Mouse (Mus musculus): ENCODE results near the gene Pelp1. TPM values are rescaled to one million over a fixed set of nuclear protein-coding genes. Genes with fewer than 3 reads are reported as not detected.

Gene Pelp1
- total and polyA plus RNA-seq, 2 experiments from 2014 or later = 30.7 to 31.3 TPM

DNA sequence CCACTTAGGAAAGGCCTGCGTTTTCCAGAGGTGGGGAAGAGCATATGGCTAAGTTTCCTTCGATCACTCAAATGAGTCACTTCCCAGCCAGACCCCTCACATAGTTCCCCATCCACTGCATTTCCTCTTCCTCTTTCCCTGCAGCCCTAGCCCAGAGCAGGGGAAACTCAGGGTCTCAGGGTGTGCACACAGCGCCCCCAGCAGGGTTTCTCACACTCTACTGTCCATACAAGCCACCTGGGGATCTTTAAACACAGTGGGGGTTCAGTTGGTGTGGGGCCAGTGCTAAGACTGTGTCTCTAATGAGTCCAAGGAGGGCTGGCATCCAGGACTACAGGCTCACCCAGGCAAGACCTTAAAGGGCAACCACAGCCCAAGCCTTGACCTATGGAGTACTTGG is 36.9 kb upstream of the Pelp1 start:
- DNase-seq (no peak), ATAC-seq (no peak)
- no peaks in the 10 kb centered on the region for H3K27me3 ChIP-seq (ENCODE audit: insufficient read depth, low read length)
- H3K4me1 ChIP-seq (ENCODE audit: insufficient read depth) = no peaks in the 10 kb centered on the region
- no peak overlapping the region for H3K9ac ChIP-seq
- no peak overlapping the region for H3K27ac ChIP-seq (ENCODE audit: low read depth, low read length)
- H3K4me3 ChIP-seq (ENCODE audit: low read depth, low read length) = no peak overlapping the region
- 55% methylated on average over 3 of the region's 3 CpGs for WGBS
- H3K36me3 ChIP-seq (ENCODE audit: insufficient read depth) = no peaks in the 10 kb centered on the region; the same call in 1 of the 2 replicates
- H3K9me3 ChIP-seq (ENCODE audit: low read length) = no peaks in the 10 kb centered on the region
- TF ChIP-seq CTCF (IDR thresholded peaks at IDR 0.05; ENCODE audit: low read depth) = no peak
- no peak overlapping the region for H3K4me2 ChIP-seq (ENCODE audit: low read depth)

DNA sequence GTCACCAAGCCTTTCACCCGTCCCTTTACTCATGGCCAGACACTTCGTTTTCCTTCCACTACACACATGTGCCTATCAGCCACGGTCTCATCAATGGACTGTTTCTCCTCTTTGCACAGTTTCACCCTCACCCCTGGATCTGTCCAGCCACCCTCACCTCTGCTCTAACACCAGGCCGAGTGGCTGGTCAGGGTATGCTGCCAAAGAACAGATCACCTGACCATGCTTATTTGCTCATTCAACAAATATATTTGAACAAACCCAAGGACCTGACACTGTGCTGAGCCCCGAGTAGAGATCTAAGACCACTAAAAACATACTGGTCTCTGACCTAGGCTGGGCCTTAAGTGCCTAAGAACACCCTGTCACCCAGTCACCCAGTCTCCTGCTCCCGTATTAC is 34.8 kb upstream of the Pelp1 start:
- Histone ChIP-seq H3K9me3 (ENCODE audit: low read length) (no peaks in the 10 kb centered on the region), H3K4me1 (ENCODE audit: insufficient read depth) (no peaks in the 10 kb centered on the region), H3K27ac (ENCODE audit: low read depth, low read length) (no peak overlapping the region), H3K27me3 (ENCODE audit: insufficient read depth, low read length) (no peaks in the 10 kb centered on the region), H3K4me2 (ENCODE audit: low read depth) (no peak overlapping the region), H3K36me3 (ENCODE audit: insufficient read depth) (peaks cover 12% of the 10 kb centered on the region), H3K4me3 (ENCODE audit: low read depth, low read length) (no peak overlapping the region), H3K9ac (no peak overlapping the region)
- whole genome bisulfite sequencing = 83% methylated on average over 6 of the region's 6 CpGs
- no peak for TF ChIP-seq CTCF (IDR thresholded peaks at IDR 0.05; ENCODE audit: low read depth)
- ATAC-seq (no peak), DNase-seq (no peak)

- DNase-seq (no peak), ATAC-seq (no peak)
- Histone ChIP-seq H3K4me1 (ENCODE audit: insufficient read depth) (no peaks in the 10 kb centered on the region), H3K27me3 (ENCODE audit: insufficient read depth, low read length) (no peaks in the 10 kb centered on the region), H3K9me3 (ENCODE audit: low read length) (no peaks in the 10 kb centered on the region), H3K4me3 (ENCODE audit: low read depth, low read length) (no peak overlapping the region), H3K27ac (ENCODE audit: low read depth, low read length) (no peak overlapping the region), H3K36me3 (ENCODE audit: insufficient read depth) (peaks cover 19% of the 10 kb centered on the region), H3K9ac (no peak overlapping the region), H3K4me2 (ENCODE audit: low read depth) (no peak overlapping the region)
- no peak for TF ChIP-seq CTCF (IDR thresholded peaks at IDR 0.05; ENCODE audit: low read depth)
- WGBS = 85% methylated on average over 3 of the region's 3 CpGs
Measured at GRCm38 (mm10) chr11:70443964-70444363, 34.1 kb upstream of the Pelp1 start.

DNA sequence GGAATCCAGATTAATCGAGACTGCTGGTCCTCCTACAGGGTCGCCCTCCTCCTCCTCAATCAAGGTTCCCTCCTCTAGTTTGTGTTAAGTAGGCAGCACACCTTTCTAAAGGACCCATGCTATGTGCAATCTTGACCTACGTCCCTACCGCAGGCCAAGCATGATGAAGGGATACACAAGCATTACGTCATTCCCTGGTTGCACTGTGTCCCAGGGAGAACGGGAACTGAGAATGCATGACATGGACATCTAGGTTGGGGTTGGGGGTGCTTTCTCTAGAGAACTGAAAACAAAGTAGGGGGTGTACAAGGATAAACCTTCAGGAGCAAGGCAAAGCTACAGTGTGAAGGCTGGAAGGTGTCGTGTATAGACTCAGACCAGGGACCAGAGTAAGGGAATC is 32.1 kb upstream of the Pelp1 start:
- ATAC-seq (no peak), DNase-seq (no peak)
- H3K4me3 ChIP-seq (ENCODE audit: low read depth, low read length) = no peak overlapping the region
- TF ChIP-seq CTCF (IDR thresholded peaks at IDR 0.05; ENCODE audit: low read depth) = no peak
- H3K4me1 ChIP-seq (ENCODE audit: insufficient read depth) = no peaks in the 10 kb centered on the region
- peaks cover 40% of the 10 kb centered on the region for H3K36me3 ChIP-seq (ENCODE audit: insufficient read depth)
- H3K27ac ChIP-seq (ENCODE audit: low read depth, low read length) = no peak overlapping the region
- no peaks in the 10 kb centered on the region for H3K27me3 ChIP-seq (ENCODE audit: insufficient read depth, low read length)
- H3K9ac ChIP-seq = no peak overlapping the region
- no peak overlapping the region for H3K4me2 ChIP-seq (ENCODE audit: low read depth)
- H3K9me3 ChIP-seq (ENCODE audit: low read length) = no peaks in the 10 kb centered on the region
- WGBS = 89% methylated on average over 7 of the region's 7 CpGs

DNA sequence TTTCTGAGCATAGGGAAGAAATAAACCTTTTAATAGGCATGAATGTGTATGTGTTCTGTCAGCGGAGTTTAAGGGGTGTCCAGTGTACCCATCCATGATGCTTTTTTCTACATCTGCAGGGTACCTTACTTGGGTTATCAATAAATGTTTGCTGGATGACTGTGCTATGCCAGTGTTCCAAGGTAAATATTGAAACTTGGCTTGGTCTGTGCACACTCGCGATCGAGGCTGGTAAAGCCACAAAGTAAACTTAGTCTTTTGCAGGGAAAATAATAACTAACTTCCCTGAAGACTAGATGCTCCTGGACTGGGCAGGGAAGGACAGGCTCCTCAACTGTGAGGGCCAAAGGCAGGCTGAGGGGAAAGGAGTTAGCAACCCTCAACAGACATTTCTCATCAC is 30.8 kb upstream of the Pelp1 start:
- Histone ChIP-seq H3K4me3 (ENCODE audit: low read depth, low read length) (no peak overlapping the region), H3K9ac (no peak overlapping the region), H3K27me3 (ENCODE audit: insufficient read depth, low read length) (no peaks in the 10 kb centered on the region), H3K36me3 (ENCODE audit: insufficient read depth) (peaks cover 50% of the 10 kb centered on the region), H3K27ac (ENCODE audit: low read depth, low read length) (no peak overlapping the region), H3K4me1 (ENCODE audit: insufficient read depth) (no peaks in the 10 kb centered on the region), H3K9me3 (ENCODE audit: low read length) (no peaks in the 10 kb centered on the region), H3K4me2 (ENCODE audit: low read depth) (no peak overlapping the region)
- ATAC-seq (no peak), DNase-seq (no peak)
- TF ChIP-seq CTCF (IDR thresholded peaks at IDR 0.05; ENCODE audit: low read depth) = no peak
- WGBS = 95% methylated on average over 4 of the region's 4 CpGs

- no peak for DNase-seq
- H3K9ac ChIP-seq = no peak overlapping the region
- H3K9me3 ChIP-seq (ENCODE audit: low read length) = no peaks in the 10 kb centered on the region
- peaks cover 50% of the 10 kb centered on the region for H3K36me3 ChIP-seq (ENCODE audit: insufficient read depth)
- no peak for TF ChIP-seq CTCF (IDR thresholded peaks at IDR 0.05; ENCODE audit: low read depth)
- H3K4me2 ChIP-seq (ENCODE audit: low read depth) = no peak overlapping the region
- H3K27ac ChIP-seq (ENCODE audit: low read depth, low read length) = no peak overlapping the region
- 91% methylated on average over 7 of the region's 7 CpGs for WGBS
- no peak overlapping the region for H3K4me3 ChIP-seq (ENCODE audit: low read depth, low read length)
- no peak for ATAC-seq
- no peaks in the 10 kb centered on the region for H3K27me3 ChIP-seq (ENCODE audit: insufficient read depth, low read length)
- H3K4me1 ChIP-seq (ENCODE audit: insufficient read depth) = peaks cover under 1% of the 10 kb centered on the region
Measured at GRCm38 (mm10) chr11:70438728-70439374, 29.0 kb upstream of the Pelp1 start.

GRCm38 (mm10) chr11:70437426-70437825 is 27.6 kb upstream of the Pelp1 start:
- no peak overlapping the region for H3K27ac ChIP-seq (ENCODE audit: low read depth, low read length)
- H3K27me3 ChIP-seq (ENCODE audit: insufficient read depth, low read length) = no peaks in the 10 kb centered on the region
- 89% methylated on average over 6 of the region's 6 CpGs for WGBS
- H3K36me3 ChIP-seq (ENCODE audit: insufficient read depth) = peaks cover 50% of the 10 kb centered on the region
- no peak overlapping the region for H3K9ac ChIP-seq
- H3K4me2 ChIP-seq (ENCODE audit: low read depth) = no peak overlapping the region
- DNase-seq (no peak), ATAC-seq (no peak)
- no peaks in the 10 kb centered on the region for H3K9me3 ChIP-seq (ENCODE audit: low read length)
- H3K4me1 ChIP-seq (ENCODE audit: insufficient read depth) = peaks cover 9% of the 10 kb centered on the region
- H3K4me3 ChIP-seq (ENCODE audit: low read depth, low read length) = no peak overlapping the region
- TF ChIP-seq CTCF (IDR thresholded peaks at IDR 0.05; ENCODE audit: low read depth) = no peak

Data from forebrain, postnatal 0 days (tissue).